Mouse (Mus musculus) forebrain, embryonic 12.5 days (tissue): Measurements from ENCODE around the gene Ndufaf2. TPM values are rescaled to one million over a fixed set of nuclear protein-coding genes. Genes with fewer than 3 reads are reported as not detected.
A peak's percentile ranks its signal among the peaks of the same experiment; 100 is the strongest.

Experiments
- ATAC-seq: fragments of 200-750 bp; cut with Nextera tagmentation; 2 replicates; pipeline ENCODE4 v1.8.0; 2017; ENCODE audit warnings: moderate TSS enrichment; ENCODE audit not compliant: low FRiP score
- H3K27ac ChIP-seq: fragments of 300-500 bp; sonication (generic); 2 replicates; pipeline ENCODE4 v1.5.1; 2016; ENCODE audit warnings: mild to moderate bottlenecking
- H3K27me3 ChIP-seq: fragments of 300-500 bp; sonication (generic); 2 replicates; pipeline ENCODE4 v1.6.1; 2016; ENCODE audit warnings: mild to moderate bottlenecking
- H3K36me3 ChIP-seq: fragments of 300-500 bp; sonication (generic); replicated peaks from 2 replicates; pipeline ENCODE4 v1.6.1; 2016; ENCODE audit warnings: mild to moderate bottlenecking
- H3K4me1 ChIP-seq: fragments of 300-500 bp; sonication (generic); 2 replicates; pipeline ENCODE4 v1.6.1; 2016
- H3K4me2 ChIP-seq: fragments of 300-500 bp; sonication (generic); 2 replicates; pipeline ENCODE4 v1.6.1; 2016; ENCODE audit warnings: mild to moderate bottlenecking, moderate library complexity
- H3K4me3 ChIP-seq: fragments of 300-500 bp; sonication (generic); replicated peaks from 2 replicates; pipeline ENCODE4 v1.5.1; 2016; ENCODE audit warnings: mild to moderate bottlenecking
- H3K9ac ChIP-seq: fragments of 300-500 bp; sonication (generic); 2 replicates; pipeline ENCODE4 v1.6.1; 2016; ENCODE audit warnings: mild to moderate bottlenecking
- H3K9me3 ChIP-seq: fragments of 300-500 bp; sonication (generic); 2 replicates; pipeline ENCODE4 v1.6.1; 2016
- WGBS: fragments of 180-500 bp; shearing (Covaris S2); methylation state at CpG from one replicate; pipeline ENCODE4 v1.1.7; 2016; 5-methylcytosine and 5-hydroxymethylcytosine counted together
- polyA plus RNA-seq: library from polyadenylated mRNA; unstranded; fragments of >200 nt; fragmentation: Nextera tagmentation; extraction: Ambion mirVana; gene quantifications from 2 replicates; pipeline ENCODE4 v1.2.1, GENCODE M21; 2016

Gene Ndufaf2
- polyA plus RNA-seq, 1 experiment from 2014 or later, result 99.3 TPM

GRCm38 (mm10) chr13:107969961-107970391 lies 188.4 kb downstream of the Ndufaf2 start:
- Histone ChIP-seq H3K4me3 (no peak overlapping the region), H3K27ac (peak overlapping the region; percentile 54), H3K9me3 (no peaks in the 10 kb centered on the region), H3K27me3 (no peaks in the 10 kb centered on the region), H3K4me1 (peaks cover 19% of the 10 kb centered on the region), H3K4me2 (peak overlapping the region; percentile 34), H3K9ac (no peak overlapping the region), H3K36me3 (no peaks in the 10 kb centered on the region)
- WGBS, result 9% methylated on average over 7 of the region's 7 CpGs
- ATAC-seq, result peak; percentile 78

GRCm38 (mm10) chr13:107964616-107965015 lies 193.8 kb downstream of the Ndufaf2 start:
- no peaks in the 10 kb centered on the region for H3K9me3 ChIP-seq
- no peak overlapping the region for H3K27ac ChIP-seq
- H3K9ac ChIP-seq, result no peak overlapping the region
- H3K4me3 ChIP-seq, result no peak overlapping the region
- H3K4me1 ChIP-seq, result peaks cover 25% of the 10 kb centered on the region
- 77% methylated on average over 7 of the region's 7 CpGs for WGBS
- H3K36me3 ChIP-seq, result no peaks in the 10 kb centered on the region
- 0 out of 2 replicates have a peak, but pooled peaks cover 4% of the 10 kb centered on the region for H3K27me3 ChIP-seq
- no peak overlapping the region for H3K4me2 ChIP-seq
- no peak for ATAC-seq

GRCm38 (mm10) chr13:107963471-107963870 lies 195.0 kb downstream of the Ndufaf2 start:
- Histone ChIP-seq H3K4me1 (peaks cover 25% of the 10 kb centered on the region), H3K4me3 (no peak overlapping the region), H3K36me3 (no peaks in the 10 kb centered on the region), H3K9me3 (no peaks in the 10 kb centered on the region), H3K4me2 (no peak overlapping the region), H3K27ac (no peak overlapping the region), H3K27me3 (0 out of 2 replicates have a peak, but pooled peaks cover 4% of the 10 kb centered on the region), H3K9ac (no peak overlapping the region)
- 40% methylated on average over 11 of the region's 11 CpGs for WGBS
- ATAC-seq, result no peak

GRCm38 (mm10) chr13:107962741-107963140 lies 195.7 kb downstream of the Ndufaf2 start:
- no peak overlapping the region for H3K4me2 ChIP-seq
- H3K27me3 ChIP-seq, result 0 out of 2 replicates have a peak, but pooled peaks cover 4% of the 10 kb centered on the region
- H3K9ac ChIP-seq, result no peak overlapping the region
- H3K4me1 ChIP-seq, result peaks cover 25% of the 10 kb centered on the region
- 71% methylated on average over 4 of the region's 4 CpGs for WGBS
- no peaks in the 10 kb centered on the region for H3K9me3 ChIP-seq
- ATAC-seq, result no peak
- H3K4me3 ChIP-seq, result no peak overlapping the region
- H3K36me3 ChIP-seq, result no peaks in the 10 kb centered on the region
- no peak overlapping the region for H3K27ac ChIP-seq

GRCm38 (mm10) chr13:107961972-107962371 lies 196.5 kb downstream of the Ndufaf2 start:
- no peaks in the 10 kb centered on the region for H3K9me3 ChIP-seq
- 52% methylated on average over 4 of the region's 4 CpGs for WGBS
- 0 out of 2 replicates have a peak, but pooled peaks cover 4% of the 10 kb centered on the region for H3K27me3 ChIP-seq
- no peak overlapping the region for H3K4me2 ChIP-seq
- H3K4me1 ChIP-seq, result peaks cover 25% of the 10 kb centered on the region
- H3K9ac ChIP-seq, result no peak overlapping the region
- no peak; the same call in 1 of the 2 replicates for ATAC-seq
- H3K4me3 ChIP-seq, result no peak overlapping the region
- H3K36me3 ChIP-seq, result no peaks in the 10 kb centered on the region
- no peak overlapping the region for H3K27ac ChIP-seq

GRCm38 (mm10) chr13:107961501-107961900 lies 196.9 kb downstream of the Ndufaf2 start:
- Histone ChIP-seq H3K4me1 (peaks cover 29% of the 10 kb centered on the region), H3K9me3 (no peaks in the 10 kb centered on the region), H3K27me3 (0 out of 2 replicates have a peak, but pooled peaks cover 4% of the 10 kb centered on the region), H3K4me3 (no peak overlapping the region), H3K27ac (no peak overlapping the region), H3K4me2 (no peak overlapping the region), H3K36me3 (no peaks in the 10 kb centered on the region), H3K9ac (no peak overlapping the region)
- WGBS, result 79% methylated on average over 4 of the region's 4 CpGs
- ATAC-seq, result no peak

GRCm38 (mm10) chr13:107960549-107960948 lies 197.9 kb downstream of the Ndufaf2 start:
- 0 out of 2 replicates have a peak, but pooled peaks cover 4% of the 10 kb centered on the region for H3K27me3 ChIP-seq
- no peak overlapping the region for H3K27ac ChIP-seq
- H3K9ac ChIP-seq, result no peak overlapping the region
- H3K4me2 ChIP-seq, result no peak overlapping the region
- WGBS, result 91% methylated on average over 5 of the region's 5 CpGs
- H3K36me3 ChIP-seq, result no peaks in the 10 kb centered on the region
- H3K4me3 ChIP-seq, result no peak overlapping the region
- peaks cover 38% of the 10 kb centered on the region for H3K4me1 ChIP-seq
- no peak for ATAC-seq
- H3K9me3 ChIP-seq, result no peaks in the 10 kb centered on the region

- no peak overlapping the region for H3K4me2 ChIP-seq
- H3K4me3 ChIP-seq, result no peak overlapping the region
- H3K27ac ChIP-seq, result no peak overlapping the region
- no peaks in the 10 kb centered on the region for H3K36me3 ChIP-seq
- H3K9me3 ChIP-seq, result no peaks in the 10 kb centered on the region
- WGBS, result 69% methylated on average over 4 of the region's 4 CpGs
- 0 out of 2 replicates have a peak, but pooled peaks cover 4% of the 10 kb centered on the region for H3K27me3 ChIP-seq
- peaks cover 45% of the 10 kb centered on the region for H3K4me1 ChIP-seq
- no peak for ATAC-seq
- no peak overlapping the region for H3K9ac ChIP-seq
Measured at GRCm38 (mm10) chr13:107959891-107960290, 198.5 kb downstream of the Ndufaf2 start.

GRCm38 (mm10) chr13:107956246-107956645 lies 202.2 kb downstream of the Ndufaf2 start:
- WGBS, result 9% methylated on average over 3 of the region's 3 CpGs
- Histone ChIP-seq H3K4me2 (no peak overlapping the region), H3K4me3 (no peak overlapping the region), H3K27ac (peak overlapping the region; percentile 67), H3K36me3 (no peaks in the 10 kb centered on the region), H3K9me3 (no peaks in the 10 kb centered on the region), H3K9ac (no peak overlapping the region), H3K4me1 (peaks cover 34% of the 10 kb centered on the region), H3K27me3 (no peaks in the 10 kb centered on the region)
- ATAC-seq, result no peak

GRCm38 (mm10) chr13:107955327-107956110 lies 202.9 kb downstream of the Ndufaf2 start:
- peak overlapping the region; percentile 75 for H3K27ac ChIP-seq
- no peak overlapping the region for H3K4me3 ChIP-seq
- ATAC-seq, result peak; percentile 93
- peak overlapping the region; percentile 27 for H3K4me2 ChIP-seq
- no peaks in the 10 kb centered on the region for H3K9me3 ChIP-seq
- H3K27me3 ChIP-seq, result no peaks in the 10 kb centered on the region
- H3K36me3 ChIP-seq, result no peaks in the 10 kb centered on the region
- 2% methylated on average over 16 of the region's 18 CpGs for WGBS
- H3K4me1 ChIP-seq, result peaks cover 34% of the 10 kb centered on the region
- no peak overlapping the region for H3K9ac ChIP-seq

- no peaks in the 10 kb centered on the region for H3K36me3 ChIP-seq
- no peaks in the 10 kb centered on the region for H3K9me3 ChIP-seq
- H3K9ac ChIP-seq, result 0 out of 2 replicates have a peak overlapping the region, but pooled peaks have one; percentile 5
- no peaks in the 10 kb centered on the region for H3K27me3 ChIP-seq
- H3K4me3 ChIP-seq, result no peak overlapping the region
- peak; percentile 21; the same call in 1 of the 2 replicates for ATAC-seq
- peaks cover 34% of the 10 kb centered on the region for H3K4me1 ChIP-seq
- H3K4me2 ChIP-seq, result peak overlapping the region; percentile 27
- H3K27ac ChIP-seq, result peak overlapping the region; percentile 75
- 6% methylated on average over 16 of the region's 16 CpGs for WGBS
Measured at GRCm38 (mm10) chr13:107954445-107955261, 203.8 kb downstream of the Ndufaf2 start.

- 0 out of 2 replicates have a peak overlapping the region, but pooled peaks have one; percentile 27 for H3K4me2 ChIP-seq
- peaks cover 34% of the 10 kb centered on the region for H3K4me1 ChIP-seq
- no peak overlapping the region for H3K9ac ChIP-seq
- H3K4me3 ChIP-seq, result no peak overlapping the region
- H3K9me3 ChIP-seq, result no peaks in the 10 kb centered on the region
- ATAC-seq, result no peak
- H3K27ac ChIP-seq, result peak overlapping the region; percentile 75
- no peaks in the 10 kb centered on the region for H3K27me3 ChIP-seq
- WGBS, result 22% methylated on average over 9 of the region's 9 CpGs
- no peaks in the 10 kb centered on the region for H3K36me3 ChIP-seq
Measured at GRCm38 (mm10) chr13:107954100-107954444, 204.4 kb downstream of the Ndufaf2 start.
